Mouse (Mus musculus): ENCODE results near the gene Lmna.

GRCm38 (mm10) chr3:88453369-88453768 is 56.4 kb downstream of the Lmna start:
- TF ChIP-seq POLR2A (IDR thresholded peaks at IDR 0.05; ENCODE audit: low read depth, low read length) = no peak
- no peak for TF ChIP-seq CTCF (IDR thresholded peaks at IDR 0.05; ENCODE audit: extremely low read depth, insufficient read length, insufficient replicate concordance, low read depth, low read length)

Data from small intestine, adult 2 months (tissue).